Mouse (Mus musculus) stomach, postnatal 0 days (tissue): ENCODE measurements around the gene Cd44.

Experiments used
- CTCF ChIP-seq: IDR thresholded peaks from 2 replicates; pipeline ENCODE4 v1.5.1; 2016; ENCODE audit warnings: antibody characterized with exemption, low read depth, mild to moderate bottlenecking, moderate library complexity
- EP300 ChIP-seq: optimal IDR thresholded peaks from 2 replicates; pipeline ENCODE3; 2016; ENCODE audit warnings: antibody characterized with exemption

DNA sequence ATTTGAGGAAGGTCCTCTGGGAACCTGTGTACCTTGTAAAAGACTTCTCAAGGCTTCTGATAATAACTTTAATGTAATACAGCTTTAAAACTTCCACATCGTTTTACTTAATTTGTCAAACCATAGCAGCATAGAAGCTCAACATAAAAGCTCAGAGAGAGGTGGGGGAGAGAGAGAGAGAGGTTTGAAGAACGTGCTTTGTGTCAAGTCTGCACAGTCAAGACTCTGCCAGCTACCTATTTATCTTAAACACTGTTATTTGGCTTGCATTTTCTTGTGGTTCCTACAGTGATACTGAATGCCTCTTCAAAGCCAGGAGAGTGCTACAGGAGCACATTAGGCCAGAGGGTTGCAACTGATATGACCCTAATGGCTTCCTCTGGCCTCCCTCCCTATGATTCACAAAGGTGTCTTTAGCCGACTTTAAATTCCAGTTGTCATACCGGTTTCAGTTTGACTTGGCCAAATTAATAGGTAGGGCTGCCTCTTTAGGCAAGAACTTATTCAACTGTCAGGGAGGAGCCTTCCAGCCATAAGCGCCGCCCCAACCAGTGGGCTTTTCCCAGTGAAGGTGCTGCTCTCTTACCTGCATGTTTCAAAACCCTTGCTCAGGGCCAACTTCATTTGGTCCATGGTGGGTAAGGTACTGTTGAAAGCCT lies 36.6 kb downstream of the Cd44 start:
- no peak for TF ChIP-seq CTCF
- no peak for TF ChIP-seq EP300
